Mouse (Mus musculus) brown adipose tissue, adult 24 weeks (tissue): ENCODE results near the gene Oxgr1. TPM values are rescaled to one million over a fixed set of nuclear protein-coding genes. Genes with fewer than 3 reads are reported as not detected.

ENCODE experiments used
- H3K27ac ChIP-seq: fragments of 200-500 bp; replicated peaks from 2 replicates; pipeline ENCODE4 v1.5.1; 2012; ENCODE audit warnings: low read depth, mild to moderate bottlenecking, low read length
- H3K4me1 ChIP-seq: fragments of 200-500 bp; 2 replicates; pipeline ENCODE4 v1.6.1; 2012; ENCODE audit warnings: low read length, mixed read lengths; ENCODE audit not compliant: control insufficient read depth, insufficient read depth, insufficient read length
- H3K4me3 ChIP-seq: fragments of 200-500 bp; 2 replicates; pipeline ENCODE4 v1.5.1; 2012; ENCODE audit warnings: low read depth, mild to moderate bottlenecking, low read length, moderate library complexity; ENCODE audit not compliant: insufficient read depth
- polyA plus RNA-seq: library from polyadenylated mRNA; stranded (reverse); fragments of >200 nt; gene quantifications from 2 replicates; pipeline ENCODE4 v1.2.4, GENCODE M21; 2012; ENCODE audit not compliant: missing spikeins, insufficient read depth, insufficient read length

The Oxgr1 gene
- not detected in 2 replicates for polyA plus RNA-seq

GRCm38 (mm10) chr14:120042187-120042820, at the start of gene Oxgr1:
TSS of gene Oxgr1 (minus strand) at chr14:120042435.
- Histone ChIP-seq H3K4me3 (no peak within 1 kb of the TSS), H3K4me1 (no peaks in the 10 kb centered on the region), H3K27ac (no peak within 1 kb of the TSS)

DNA sequence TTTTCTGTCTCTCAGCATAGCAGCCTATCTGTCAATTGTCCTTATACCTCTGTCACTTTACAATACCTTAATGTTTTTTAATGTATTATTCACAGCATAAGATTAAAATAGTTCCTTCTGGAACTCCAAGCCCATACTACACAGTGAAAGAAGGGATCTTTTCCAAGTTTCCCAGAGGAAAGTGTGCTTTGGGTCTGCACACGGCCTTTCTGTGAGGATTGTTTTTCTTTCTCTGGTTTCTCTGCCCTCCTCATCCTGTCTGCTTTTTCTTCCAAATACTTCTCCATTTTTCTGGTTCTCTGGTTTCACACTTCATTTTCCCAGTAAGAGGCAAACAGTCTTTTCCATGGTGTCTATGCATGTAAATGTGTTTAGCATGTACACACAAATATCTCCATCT, 48.2 kb upstream of the Oxgr1 start:
- H3K4me1 ChIP-seq: no peaks in the 10 kb centered on the region
- no peak overlapping the region for H3K27ac ChIP-seq
- H3K4me3 ChIP-seq: no peak overlapping the region

DNA sequence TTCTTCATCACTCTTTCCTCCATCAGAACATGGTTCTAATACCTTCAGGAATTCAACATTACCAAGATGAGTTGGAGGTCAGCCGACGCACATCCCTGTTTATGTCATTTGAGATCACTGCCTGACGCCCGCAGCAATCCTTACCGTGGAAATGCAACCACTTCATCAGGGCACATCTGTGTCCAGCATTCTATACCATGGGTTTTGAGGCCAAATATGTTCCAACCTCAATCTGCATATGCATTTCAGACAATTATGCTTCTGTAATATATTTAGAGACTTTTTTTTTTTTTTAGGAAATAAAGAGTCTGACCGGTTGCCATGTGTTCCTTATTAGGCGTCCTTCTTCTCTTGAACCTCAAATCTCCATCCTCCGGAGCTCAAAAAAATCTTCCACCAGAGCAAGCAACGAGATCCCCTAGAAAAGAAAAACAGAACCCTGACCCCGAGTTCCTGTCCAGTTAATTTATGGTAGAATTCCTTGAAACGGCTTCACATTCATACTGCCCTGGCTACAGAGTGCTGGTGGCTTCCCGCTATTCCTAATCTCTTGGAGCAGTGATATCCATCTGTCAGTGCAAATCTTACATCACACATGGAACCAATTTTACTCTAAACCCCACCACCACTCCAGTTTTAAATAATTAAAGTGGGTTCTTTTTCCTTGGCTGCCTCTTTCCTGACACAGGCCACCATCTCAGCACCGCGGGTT, 47.6 kb upstream of the Oxgr1 start:
- H3K4me3 ChIP-seq: no peak overlapping the region
- no peak overlapping the region for H3K27ac ChIP-seq
- no peaks in the 10 kb centered on the region for H3K4me1 ChIP-seq

GRCm38 (mm10) chr14:120089006-120089648, 46.9 kb upstream of the Oxgr1 start:
- Histone ChIP-seq H3K4me3 (no peak overlapping the region), H3K27ac (no peak overlapping the region), H3K4me1 (no peaks in the 10 kb centered on the region)

GRCm38 (mm10) chr14:120084084-120084667, 41.9 kb upstream of the Oxgr1 start:
- H3K4me1 ChIP-seq: no peaks in the 10 kb centered on the region
- H3K27ac ChIP-seq: no peak overlapping the region
- H3K4me3 ChIP-seq: no peak overlapping the region

GRCm38 (mm10) chr14:120076192-120076591, 34.0 kb upstream of the Oxgr1 start:
- no peak overlapping the region for H3K4me3 ChIP-seq
- H3K27ac ChIP-seq: no peak overlapping the region
- H3K4me1 ChIP-seq: no peaks in the 10 kb centered on the region

GRCm38 (mm10) chr14:120075746-120076145, 33.5 kb upstream of the Oxgr1 start:
- Histone ChIP-seq H3K27ac (no peak overlapping the region), H3K4me3 (no peak overlapping the region), H3K4me1 (no peaks in the 10 kb centered on the region)

- Histone ChIP-seq H3K27ac (no peak overlapping the region), H3K4me1 (no peaks in the 10 kb centered on the region), H3K4me3 (no peak overlapping the region)
Measured at GRCm38 (mm10) chr14:120074231-120074630, 32.0 kb upstream of the Oxgr1 start.

- H3K4me1 ChIP-seq: no peaks in the 10 kb centered on the region
- no peak overlapping the region for H3K4me3 ChIP-seq
- no peak overlapping the region for H3K27ac ChIP-seq
Measured at GRCm38 (mm10) chr14:120061096-120061495, 18.9 kb upstream of the Oxgr1 start.

GRCm38 (mm10) chr14:120033454-120033853, 8.8 kb downstream of the Oxgr1 start:
- Histone ChIP-seq H3K27ac (no peak overlapping the region), H3K4me1 (no peaks in the 10 kb centered on the region), H3K4me3 (no peak overlapping the region)

DNA sequence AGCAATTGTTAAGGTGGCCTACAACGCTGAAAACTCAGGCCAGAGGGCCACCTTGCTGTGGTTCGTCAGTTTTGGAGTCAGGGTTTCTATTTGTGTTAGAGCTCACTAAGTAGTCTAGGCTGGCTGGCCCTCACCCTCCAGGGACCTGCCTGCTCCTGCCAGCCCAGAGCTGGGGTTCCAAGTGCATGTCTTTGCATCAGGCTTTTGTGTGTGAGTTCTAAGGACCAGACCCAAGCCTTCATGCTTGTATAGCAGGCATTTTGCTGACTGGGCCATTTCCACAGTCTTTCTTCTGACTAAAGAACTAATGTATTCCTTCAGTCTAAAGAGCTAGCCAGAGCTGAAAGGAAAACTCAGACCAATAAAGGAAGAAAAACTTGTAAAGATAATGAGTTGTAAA, 22.3 kb downstream of the Oxgr1 start:
- Histone ChIP-seq H3K4me3 (no peak overlapping the region), H3K27ac (no peak overlapping the region), H3K4me1 (no peaks in the 10 kb centered on the region)

DNA sequence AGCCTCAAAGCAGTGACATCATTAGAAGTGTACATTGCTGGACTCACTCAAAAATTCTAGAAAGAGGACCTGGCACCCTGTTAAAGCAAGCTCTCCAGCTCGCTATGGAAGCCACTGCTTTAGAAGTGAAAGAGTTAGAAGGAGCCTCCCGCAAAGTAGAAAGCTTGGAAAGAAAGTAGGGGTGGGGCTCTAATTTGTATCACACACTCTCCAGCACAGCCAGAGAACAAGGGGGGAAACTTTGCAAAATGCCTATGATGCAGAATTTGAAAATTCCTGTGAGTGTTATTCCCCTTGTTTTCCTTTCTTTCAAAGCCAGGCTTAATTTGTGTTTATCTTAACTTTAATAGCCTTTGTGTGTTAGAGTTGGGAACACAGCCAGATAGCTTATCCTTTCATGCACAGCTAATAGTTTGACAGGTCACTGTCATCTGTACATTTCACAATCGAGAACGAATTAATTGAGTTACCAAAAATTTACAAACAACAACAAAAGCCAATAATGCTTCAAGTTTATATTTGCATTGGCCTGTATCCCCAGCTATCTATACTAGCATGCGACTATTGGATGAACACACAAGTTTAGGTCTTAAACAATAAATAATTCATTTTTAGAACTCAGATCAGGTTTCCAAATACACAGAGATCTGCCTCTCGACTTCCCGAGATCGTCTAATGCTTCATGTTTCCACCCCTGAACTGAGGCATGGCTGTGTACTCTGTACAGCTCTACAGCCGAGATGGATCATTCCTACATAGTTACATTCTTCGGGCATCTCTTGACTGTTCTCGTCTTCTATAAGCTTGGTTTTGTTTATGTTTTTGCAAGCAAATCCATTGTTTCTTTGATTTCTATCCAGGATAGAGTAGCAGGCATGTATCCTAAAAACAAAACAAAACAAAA, 32.0 kb downstream of the Oxgr1 start:
- no peak overlapping the region for H3K27ac ChIP-seq
- no peaks in the 10 kb centered on the region for H3K4me1 ChIP-seq
- no peak overlapping the region for H3K4me3 ChIP-seq

- Histone ChIP-seq H3K4me1 (no peaks in the 10 kb centered on the region), H3K4me3 (no peak overlapping the region), H3K27ac (no peak overlapping the region)
Measured at GRCm38 (mm10) chr14:120005153-120005552, 37.1 kb downstream of the Oxgr1 start.

- H3K27ac ChIP-seq: no peak overlapping the region
- no peaks in the 10 kb centered on the region for H3K4me1 ChIP-seq
- no peak overlapping the region for H3K4me3 ChIP-seq
Measured at GRCm38 (mm10) chr14:120003661-120004060, 38.6 kb downstream of the Oxgr1 start.

- Histone ChIP-seq H3K4me3 (no peak overlapping the region), H3K27ac (no peak overlapping the region), H3K4me1 (no peaks in the 10 kb centered on the region)
Measured at GRCm38 (mm10) chr14:120002673-120003072, 39.6 kb downstream of the Oxgr1 start.
